Mouse (Mus musculus): ENCODE data around the gene Nr1i3.

GRCm38 (mm10) chr1:171187851-171188700, 25.7 kb upstream of the Nr1i3 start:
- TF ChIP-seq POLR2A (IDR thresholded peaks at IDR 0.05; ENCODE audit: low read depth, low read length) (no peak), CTCF (IDR thresholded peaks at IDR 0.05; ENCODE audit: extremely low read depth, insufficient read depth, insufficient read length, insufficient replicate concordance) (no peak)
